Mouse (Mus musculus) liver, embryonic 14.5 days (tissue): Measurements from ENCODE around the gene Fam168a. TPM values are rescaled to one million over a fixed set of nuclear protein-coding genes. Genes with fewer than 3 reads are reported as not detected.
A peak's percentile ranks its signal among the peaks of the same experiment; 100 is the strongest.

ENCODE experiments used
- ATAC-seq: fragments of 200-750 bp; cut with Nextera tagmentation; 2 replicates; pipeline ENCODE4 v1.8.0; 2017; ENCODE audit warnings: moderate number of reproducible peaks, mild to moderate bottlenecking, moderate library complexity; ENCODE audit not compliant: insufficient read depth
- DNase-seq, 3 experiments: peaks; one replicate each; pipeline ENCODE4 v3.0.0-alpha.2; 2012 to 2013; ENCODE audit warnings: low read depth in 3 of 3, low spot score in 3 of 3
- H3K27ac ChIP-seq: fragments of 300-500 bp; sonication (generic); 2 replicates; pipeline ENCODE4 v1.5.1; 2014; ENCODE audit warnings: moderate library complexity, mild to moderate bottlenecking, control low read depth, inconsistent platforms
- H3K27me3 ChIP-seq: fragments of 300-500 bp; sonication (generic); 2 replicates; pipeline ENCODE4 v1.6.1; 2014; ENCODE audit warnings: mild to moderate bottlenecking, low read length, moderate library complexity; ENCODE audit not compliant: control insufficient read depth, insufficient read depth
- H3K36me3 ChIP-seq: fragments of 300-500 bp; sonication (generic); replicated peaks from 2 replicates; pipeline ENCODE4 v1.6.1; 2014; ENCODE audit warnings: low read depth; ENCODE audit not compliant: control insufficient read depth, insufficient read depth
- H3K4me1 ChIP-seq, 2 experiments: fragments of 200-500 bp in 1 of 2; fragments of 300-500 bp in 1 of 2; sonication (generic) in 1 of 2; replicated peaks; 2 replicates each; pipeline ENCODE4 v1.6.1; 2012 to 2014; ENCODE audit warnings: antibody characterized with exemption in 1 of 2, inconsistent platforms in 1 of 2, low read length in 1 of 2; ENCODE audit not compliant: control insufficient read depth in 2 of 2, insufficient read depth in 2 of 2
- H3K4me2 ChIP-seq: fragments of 300-500 bp; sonication (generic); 2 replicates; pipeline ENCODE4 v1.6.1; 2014; ENCODE audit warnings: low read depth, mild to moderate bottlenecking, control low read depth, moderate library complexity
- H3K4me3 ChIP-seq, 2 experiments: fragments of 200-500 bp in 1 of 2; fragments of 300-500 bp in 1 of 2; sonication (generic) in 1 of 2; 2 replicates each; pipeline ENCODE4 v1.5.1; 2012 to 2014; ENCODE audit warnings: low read depth in 2 of 2, low read length in 2 of 2, mild to moderate bottlenecking in 2 of 2, control low read depth in 1 of 2, inconsistent platforms in 1 of 2, moderate library complexity in 1 of 2; ENCODE audit not compliant: insufficient read depth in 1 of 2
- H3K9ac ChIP-seq: fragments of 300-500 bp; sonication (generic); replicated peaks from 2 replicates; pipeline ENCODE4 v1.6.1; 2014; ENCODE audit warnings: mild to moderate bottlenecking, control low read depth, moderate library complexity
- H3K9me3 ChIP-seq: fragments of 300-500 bp; sonication (generic); 2 replicates; pipeline ENCODE4 v1.6.1; 2016; ENCODE audit warnings: low read length, mixed read lengths; ENCODE audit not compliant: control insufficient read depth
- CTCF ChIP-seq: IDR thresholded peaks from 2 replicates; pipeline ENCODE4 v1.5.1; 2016; ENCODE audit warnings: antibody characterized with exemption, low read depth, control low read depth
- EP300 ChIP-seq: IDR thresholded peaks from 2 replicates; pipeline ENCODE4 v1.6.1; 2016; ENCODE audit warnings: antibody characterized with exemption, low read depth
- WGBS: fragments of 180-500 bp; shearing (Covaris S2); extraction: QIAGEN DNeasy Blood & Tissue Kit; methylation state at CpG from one replicate; pipeline ENCODE4 v1.1.7; 2014; ENCODE audit not compliant: insufficient replicate concordance; 5-methylcytosine and 5-hydroxymethylcytosine counted together
- polyA plus RNA-seq, 2 experiments: library from polyadenylated mRNA; depleted of rRNA in 1 of 2; stranded (reverse) in 1 of 2; unstranded in 1 of 2; fragments of >200 nt; fragmentation: Nextera tagmentation in 1 of 2; extraction: Ambion mirVana in 1 of 2; gene quantifications; 2 replicates each; pipeline versions ENCODE4 v1.2.1 to v1.2.3; 2012 to 2014

Gene Fam168a
- polyA plus RNA-seq, 2 experiments = 4.1 to 4.4 TPM

DNA sequence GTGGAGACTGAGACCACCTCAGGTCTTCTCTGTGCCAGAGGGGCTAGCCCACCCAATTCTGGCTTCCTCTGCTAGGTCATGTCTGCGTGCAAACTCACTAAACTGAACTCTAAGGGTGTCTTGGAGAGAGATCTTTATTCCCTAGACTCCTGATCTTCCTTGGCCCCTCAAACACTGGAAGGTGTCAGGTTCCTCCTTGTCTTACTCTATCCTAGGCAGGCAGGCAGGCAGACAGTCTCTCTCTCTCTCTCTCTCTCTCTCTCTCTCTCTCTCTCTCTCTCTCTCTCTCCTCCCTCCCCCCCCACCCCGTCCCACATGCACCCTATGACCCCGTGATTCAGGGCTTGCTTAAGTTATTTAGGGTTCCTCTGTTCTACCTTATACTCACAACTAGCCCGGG is 155.9 kb downstream of the Fam168a start:
- H3K36me3 ChIP-seq = peaks cover 16% of the 10 kb centered on the region
- WGBS = 1% methylated on average over 4 of the region's 4 CpGs
- no peaks in the 10 kb centered on the region for H3K27me3 ChIP-seq
- no peaks in the 10 kb centered on the region for H3K9me3 ChIP-seq
- peak overlapping the region; percentile 89 for H3K4me2 ChIP-seq
- H3K4me3 ChIP-seq = peak overlapping the region; percentile 87 to 91
- TF ChIP-seq CTCF = no peak
- peaks cover 36 to 44% of the 10 kb centered on the region in 2 experiments for H3K4me1 ChIP-seq
- peak overlapping the region; percentile 97 for H3K9ac ChIP-seq
- H3K27ac ChIP-seq = peak overlapping the region; percentile 82
- DNase-seq = no peak
- ATAC-seq = peak; percentile 8

GRCm38 (mm10) chr7:100862828-100863638 is 156.6 kb downstream of the Fam168a start, which contains the start of gene Relt:
Gene Relt, minus strand, starts transcription at chr7:100863446.
- under 1% methylated on average over 91 of the region's 91 CpGs for WGBS
- ATAC-seq (peak; percentile 86), DNase-seq (peak; percentile 90 to 93 (median 91))
- Histone ChIP-seq H3K27me3 (no peaks in the 10 kb centered on the region), H3K9ac (peak within 1 kb of the TSS; percentile 97), H3K27ac (peak within 1 kb of the TSS; percentile 82), H3K4me2 (peak within 1 kb of the TSS; percentile 89), H3K36me3 (peaks cover 14% of the 10 kb centered on the region), H3K4me3 (peak within 1 kb of the TSS; percentile 87 to 91), H3K4me1 (peaks cover 38 to 45% of the 10 kb centered on the region in 2 experiments), H3K9me3 (no peaks in the 10 kb centered on the region)
- peak; percentile 90 for TF ChIP-seq CTCF
- no peak for TF ChIP-seq EP300

- H3K4me3 ChIP-seq = no peak overlapping the region
- TF ChIP-seq EP300 = no peak
- peak; percentile 86 for TF ChIP-seq CTCF
Observed at GRCm38 (mm10) chr7:100866675-100867074, 160.2 kb downstream of the Fam168a start.

DNA sequence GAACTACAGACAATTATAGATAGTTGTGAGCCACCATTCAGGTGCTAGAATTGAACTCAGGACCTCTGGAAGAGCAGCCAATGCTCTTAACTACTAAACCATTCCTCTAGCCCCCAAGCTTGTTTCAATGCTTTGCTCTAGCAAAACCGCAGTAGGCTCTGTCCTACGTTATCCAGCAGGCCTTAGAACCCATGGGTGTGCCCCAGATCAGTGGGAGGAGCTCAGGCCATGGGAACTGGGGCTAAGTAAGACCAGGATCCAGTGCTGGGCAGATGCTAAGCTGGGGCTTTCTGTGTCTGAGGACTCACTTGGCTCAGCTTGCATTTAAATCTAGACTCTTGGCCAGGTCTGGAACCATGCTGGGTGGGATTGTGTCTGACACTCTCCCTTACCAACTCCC is 161.1 kb downstream of the Fam168a start:
- Histone ChIP-seq H3K9me3 (no peaks in the 10 kb centered on the region), H3K9ac (no peak overlapping the region), H3K4me3 (no peak overlapping the region), H3K27ac (no peak overlapping the region), H3K4me2 (no peak overlapping the region), H3K4me1 (peaks cover 3 to 8% of the 10 kb centered on the region in 2 experiments), H3K36me3 (no peaks in the 10 kb centered on the region), H3K27me3 (no peaks in the 10 kb centered on the region)
- TF ChIP-seq CTCF (no peak), EP300 (no peak)
- DNase-seq = peak in 1 of 3 experiments; percentile 47
- ATAC-seq = no peak
- 31% methylated on average over 2 of the region's 2 CpGs for WGBS

More at GRCm38 (mm10) chr7:100866675-100867074, 160.2 kb downstream of the Fam168a start:
- no peaks in the 10 kb centered on the region for H3K36me3 ChIP-seq
- H3K27me3 ChIP-seq = no peaks in the 10 kb centered on the region
- no peak overlapping the region for H3K27ac ChIP-seq
- peaks cover 9 to 11% of the 10 kb centered on the region in 2 experiments for H3K4me1 ChIP-seq
- H3K4me2 ChIP-seq = no peak overlapping the region
- H3K9me3 ChIP-seq = no peaks in the 10 kb centered on the region
- DNase-seq (peak in 2 of 3 experiments; percentile 53 to 55), ATAC-seq (no peak)
- WGBS = 3% methylated on average over 3 of the region's 3 CpGs
- no peak overlapping the region for H3K9ac ChIP-seq

DNA sequence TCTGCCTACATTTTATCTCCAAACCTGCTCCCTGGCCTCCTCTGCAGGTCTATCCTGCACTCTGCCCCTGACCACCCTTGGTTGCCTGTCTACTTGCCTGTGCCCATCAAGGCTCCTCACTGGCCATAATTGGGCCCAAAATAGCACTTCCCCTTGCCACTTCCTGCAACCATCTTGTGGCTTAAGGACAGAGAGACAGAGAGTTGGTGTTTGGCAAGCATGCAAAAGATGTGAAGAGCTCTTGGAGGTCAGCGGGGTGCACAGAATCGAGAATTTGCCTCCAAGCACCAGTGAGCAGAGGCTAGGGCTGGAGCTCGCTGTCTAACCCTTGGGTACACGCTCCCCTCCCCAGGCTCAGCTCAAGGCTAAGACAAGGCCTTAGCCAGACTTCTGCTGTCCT is 162.1 kb downstream of the Fam168a start:
- H3K4me2 ChIP-seq = no peak overlapping the region
- WGBS = 40% methylated on average over 4 of the region's 4 CpGs
- H3K4me1 ChIP-seq = peaks cover 3 to 8% of the 10 kb centered on the region in 2 experiments
- H3K27ac ChIP-seq = no peak overlapping the region
- ATAC-seq (no peak), DNase-seq (no peak)
- no peaks in the 10 kb centered on the region for H3K36me3 ChIP-seq
- H3K9me3 ChIP-seq = no peaks in the 10 kb centered on the region
- no peak overlapping the region for H3K4me3 ChIP-seq
- no peaks in the 10 kb centered on the region for H3K27me3 ChIP-seq
- H3K9ac ChIP-seq = no peak overlapping the region
- TF ChIP-seq CTCF (0 out of 2 replicates have a peak, but pooled peaks have one; percentile 7), EP300 (no peak)
